Mouse (Mus musculus) heart, postnatal 4 days (tissue): ENCODE results near the gene Tacc3. TPM values are rescaled to one million over a fixed set of nuclear protein-coding genes. Genes with fewer than 3 reads are reported as not detected.

Experiments used
- DNase-seq: peaks from one replicate; pipeline ENCODE4 v3.0.0; 2021
- total RNA-seq, 2 experiments: library from RNA; stranded (reverse); gene quantifications; 2 replicates each; pipeline ENCODE4 v1.2.3; 2021

The Tacc3 gene
- total RNA-seq, 2 experiments from 2014 or later, result 53.3 to 56.9 TPM

GRCm38 (mm10) chr5:33655251-33655840, 2.6 kb upstream of the Tacc3 start:
- no peak for DNase-seq

- no peak for DNase-seq
Observed at GRCm38 (mm10) chr5:33656739-33657138, 1.2 kb upstream of the Tacc3 start.

- DNase-seq, result no peak
Observed at GRCm38 (mm10) chr5:33657251-33657786, 609 bp upstream of the Tacc3 start.

- no peak for DNase-seq
Observed at GRCm38 (mm10) chr5:33658664-33659050, 729 bp downstream of the Tacc3 start.

- peak; percentile 49 for DNase-seq
Observed at GRCm38 (mm10) chr5:33668223-33668622, 10.3 kb downstream of the Tacc3 start.

- DNase-seq, result no peak
Observed at GRCm38 (mm10) chr5:33671659-33672058, 13.7 kb downstream of the Tacc3 start.

GRCm38 (mm10) chr5:33674439-33674838, 16.5 kb downstream of the Tacc3 start:
- no peak for DNase-seq

GRCm38 (mm10) chr5:33675964-33676363, 18.0 kb downstream of the Tacc3 start:
- peak; percentile 61 for DNase-seq

- no peak for DNase-seq
Observed at GRCm38 (mm10) chr5:33678244-33678643, 20.3 kb downstream of the Tacc3 start.

- no peak for DNase-seq
Observed at GRCm38 (mm10) chr5:33681044-33681443, 23.1 kb downstream of the Tacc3 start.

GRCm38 (mm10) chr5:33681611-33682388, 23.9 kb downstream of the Tacc3 start:
- no peak for DNase-seq

- no peak for DNase-seq
Observed at GRCm38 (mm10) chr5:33682963-33683362, 25.0 kb downstream of the Tacc3 start.

- DNase-seq, result peak; percentile 70
Observed at GRCm38 (mm10) chr5:33683897-33684652, 26.1 kb downstream of the Tacc3 start.

- no peak for DNase-seq
Observed at GRCm38 (mm10) chr5:33684932-33685331, 27.0 kb downstream of the Tacc3 start.

- DNase-seq, result no peak
Observed at GRCm38 (mm10) chr5:33687142-33687541, 29.2 kb downstream of the Tacc3 start.

- no peak for DNase-seq
Observed at GRCm38 (mm10) chr5:33688278-33689220, 30.6 kb downstream of the Tacc3 start.

- DNase-seq, result peak; percentile 42
Observed at GRCm38 (mm10) chr5:33689221-33689844, 31.4 kb downstream of the Tacc3 start.

GRCm38 (mm10) chr5:33689852-33690645, 32.1 kb downstream of the Tacc3 start:
- DNase-seq, result peak; percentile 58

- peak; percentile 60 for DNase-seq
Observed at GRCm38 (mm10) chr5:33692393-33692792, 34.5 kb downstream of the Tacc3 start.

GRCm38 (mm10) chr5:33694461-33694847, 36.5 kb downstream of the Tacc3 start:
- no peak for DNase-seq
